Mouse (Mus musculus) spleen, postnatal 4 days (tissue): Measurements from ENCODE around the gene Tmem223.

Experiments used
- DNase-seq, 2 experiments: peaks; one replicate each; pipeline ENCODE4 v3.0.0; 2022; ENCODE audit warnings: low spot score in 2 of 2

Tmem223 gene

DNA sequence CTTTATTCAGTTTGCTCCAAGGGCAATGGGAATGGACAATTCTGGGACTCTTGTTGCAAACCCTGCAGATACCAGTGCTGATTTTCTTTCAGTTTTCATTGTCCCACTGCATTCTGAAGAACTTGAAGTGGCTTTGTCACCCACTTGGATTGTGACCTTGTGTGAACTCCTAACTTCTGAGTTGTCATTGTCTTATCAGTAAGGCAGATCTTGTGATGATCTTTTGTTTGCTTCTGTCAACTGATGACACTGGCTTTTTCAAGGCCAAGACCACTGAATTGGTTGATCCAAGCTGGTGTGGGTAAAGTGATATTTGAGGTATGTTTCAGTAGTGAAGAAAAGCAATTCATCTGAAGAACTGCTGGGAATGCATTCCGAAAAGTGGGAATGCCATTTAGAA is 25.4 kb upstream of the Tmem223 start:
- no peak for DNase-seq

DNA sequence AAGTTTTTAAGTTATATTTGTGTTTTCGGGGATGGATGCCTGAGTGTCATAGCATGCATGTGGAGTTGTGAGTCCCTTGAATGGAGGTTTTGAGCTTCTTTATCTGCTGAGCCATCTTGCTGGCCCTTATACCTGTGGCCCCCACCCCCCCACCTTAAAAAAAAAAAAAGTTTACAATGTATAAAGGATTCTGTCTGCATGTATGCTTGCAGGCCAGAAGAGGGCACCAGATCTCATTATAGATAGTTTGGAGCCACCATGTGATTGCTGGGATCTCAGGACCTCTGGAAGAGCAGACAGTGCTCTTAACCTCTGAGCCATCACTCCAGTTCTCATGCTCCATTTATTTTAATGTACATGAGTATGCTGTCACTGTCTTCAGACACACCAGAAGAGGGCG is 23.4 kb upstream of the Tmem223 start:
- no peak for DNase-seq

DNA sequence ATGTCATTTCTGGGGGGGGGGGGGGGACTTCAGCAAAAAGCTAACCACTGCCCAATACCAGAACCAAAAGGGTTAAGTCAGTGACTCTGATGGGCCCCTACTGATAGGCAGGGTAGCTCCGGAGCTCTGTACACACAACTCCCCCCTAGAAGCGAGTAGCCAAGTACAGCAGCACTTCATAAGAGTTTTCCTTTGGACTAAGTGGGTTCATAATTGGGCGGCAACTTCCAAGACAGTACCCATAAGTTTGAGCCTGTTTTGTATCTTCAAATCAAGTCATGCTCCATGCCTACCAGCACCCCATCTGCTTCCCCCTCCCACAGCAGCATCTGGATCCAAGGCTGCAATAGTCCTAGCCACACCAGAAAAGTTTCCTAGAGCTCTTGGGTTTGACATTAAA is 15.1 kb upstream of the Tmem223 start:
- no peak for DNase-seq

DNA sequence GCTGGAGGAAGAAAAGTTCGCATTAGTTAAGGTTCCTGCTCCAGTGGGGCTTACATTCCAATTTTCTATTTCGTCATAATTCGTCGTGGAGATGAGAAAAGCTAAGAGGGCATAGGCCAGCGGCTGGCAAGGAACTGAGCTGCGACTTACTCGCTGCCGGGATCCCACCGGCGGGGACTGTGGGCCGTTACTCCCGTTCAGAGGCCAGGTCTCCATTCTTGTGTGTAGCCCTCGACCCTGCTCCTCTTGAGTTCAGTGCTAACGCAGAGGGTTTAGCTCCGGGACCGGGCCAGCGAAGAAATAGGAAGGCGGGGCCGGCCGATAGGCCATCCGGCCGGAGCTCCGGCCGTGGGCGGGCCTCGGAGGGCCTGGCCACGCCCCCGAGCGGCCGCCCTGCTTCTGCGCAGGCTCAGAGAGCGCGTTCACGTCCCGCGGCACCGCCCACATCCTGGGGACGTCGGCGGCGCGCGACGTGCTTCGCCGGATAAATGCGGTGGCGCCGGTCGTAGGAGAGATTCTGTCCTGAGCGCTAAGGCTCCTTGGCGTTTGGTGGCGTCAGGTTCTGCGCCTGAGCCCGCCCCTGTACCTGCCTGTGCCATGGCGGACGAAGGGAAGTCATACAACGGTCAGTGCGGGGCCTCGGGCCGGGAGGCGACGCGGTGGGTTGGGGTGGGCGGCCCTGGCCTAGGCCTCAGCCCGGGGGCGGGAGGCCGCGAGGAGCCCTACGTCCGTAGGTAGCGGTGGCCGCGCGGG is 14.0 kb upstream of the Tmem223 start, which contains the start of gene Nxf1:
Gene Nxf1 (plus strand): TSS at position 439 of the 753 bp plus-strand sequence.
- DNase-seq = peak; percentile 95 to 98

DNA sequence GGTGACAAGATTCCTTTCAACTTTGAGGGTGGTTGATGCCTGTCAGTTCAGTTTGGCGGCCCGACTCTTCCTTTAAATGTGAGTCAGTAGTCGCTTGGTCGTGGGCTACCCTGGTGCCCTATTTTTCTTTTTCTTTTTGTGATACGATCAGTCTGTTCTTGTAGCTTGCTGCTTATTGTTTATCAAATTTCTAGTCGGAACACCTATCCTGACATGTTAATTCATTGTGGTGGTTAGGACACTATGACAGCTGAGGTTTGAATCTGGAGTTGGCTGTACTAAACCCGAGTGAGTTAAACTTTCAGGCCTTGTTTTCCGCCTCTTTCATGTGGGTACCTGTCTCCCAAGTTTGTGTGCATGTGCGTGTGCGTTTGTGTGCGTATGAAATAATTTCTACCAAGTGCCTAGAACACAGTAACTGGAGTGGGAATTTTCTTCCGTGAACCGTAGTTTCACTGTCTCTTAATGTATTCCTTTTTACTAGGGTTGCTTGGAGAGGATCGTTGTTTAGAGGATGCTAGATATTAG is 13.3 kb upstream of the Tmem223 start:
- DNase-seq = no peak

DNA sequence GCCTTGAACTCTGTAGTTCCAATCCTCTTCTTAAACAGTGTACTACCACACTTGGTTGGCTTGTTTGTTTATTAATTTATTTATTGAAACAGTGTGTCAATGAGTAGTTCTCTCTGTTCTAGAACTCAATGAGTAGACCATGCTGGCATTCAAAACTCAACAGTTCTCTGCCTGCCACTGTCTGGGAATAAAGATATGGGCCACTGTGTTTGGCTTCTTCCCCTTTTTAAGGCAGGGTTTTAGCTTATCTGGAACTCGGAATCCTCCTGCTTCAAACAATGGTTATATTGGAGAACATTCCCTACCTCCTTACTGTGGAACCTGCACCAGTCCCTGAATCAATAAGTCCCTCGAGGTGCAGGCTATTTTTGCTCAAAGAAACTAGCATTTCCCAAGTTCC is 11.9 kb upstream of the Tmem223 start:
- DNase-seq = no peak

DNA sequence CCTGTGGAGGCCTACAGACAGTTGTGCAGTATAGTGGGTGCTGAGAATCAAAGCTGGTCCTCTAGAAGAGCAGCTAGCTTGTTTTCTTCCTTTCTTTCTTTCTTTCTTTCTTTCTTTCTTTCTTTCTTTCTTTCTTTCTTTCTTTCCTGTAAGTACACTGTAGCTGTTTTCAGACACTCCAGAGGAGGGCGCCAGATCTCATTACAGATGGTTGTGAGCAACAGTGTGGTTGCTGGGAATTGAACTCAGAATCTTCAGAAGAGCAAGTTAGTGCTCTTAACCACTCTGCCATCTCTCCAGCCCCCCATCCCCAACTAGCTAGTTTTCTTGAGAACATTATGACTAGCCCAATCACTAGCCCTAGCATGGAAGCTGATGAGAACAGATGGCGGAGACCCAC is 10.0 kb upstream of the Tmem223 start:
- no peak for DNase-seq

DNA sequence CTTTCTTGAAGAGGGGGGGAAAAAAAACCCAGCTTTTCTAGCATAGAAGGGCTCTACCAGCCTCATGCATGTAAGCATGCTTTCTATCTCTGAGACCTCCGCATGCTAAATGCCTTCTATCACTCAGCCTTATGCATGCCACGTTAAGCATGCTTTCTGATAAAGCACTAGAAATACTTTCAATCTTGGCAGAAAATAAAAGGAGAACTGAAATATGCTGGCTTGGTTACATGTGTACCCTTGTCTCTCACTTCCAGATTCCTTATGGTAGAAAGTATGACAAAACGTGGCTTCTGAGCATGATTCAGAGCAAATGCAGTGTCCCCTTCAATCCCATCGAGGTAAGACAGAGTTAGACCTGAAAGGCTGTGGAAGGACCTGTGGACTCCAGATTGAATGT is 7.5 kb upstream of the Tmem223 start:
- DNase-seq = no peak

DNA sequence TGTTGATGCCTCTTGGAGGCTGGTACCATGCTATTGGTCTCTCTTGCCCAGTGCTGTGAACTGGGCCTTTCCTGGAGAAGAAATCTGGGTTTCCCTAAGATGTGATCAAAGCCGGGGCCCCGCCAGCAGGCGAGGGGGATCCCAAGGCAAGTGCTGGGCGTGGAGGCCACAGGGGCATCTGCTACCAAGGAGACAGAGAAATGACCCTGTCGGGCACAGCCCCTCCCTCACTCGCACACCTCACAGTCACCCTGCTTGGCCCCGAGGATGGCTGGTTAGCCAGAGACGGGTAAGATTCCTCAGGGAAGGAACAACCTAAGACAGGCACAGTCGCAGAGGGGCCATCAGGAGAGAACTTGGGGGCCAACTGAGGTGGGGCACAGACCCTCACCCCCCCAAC is 5.2 kb upstream of the Tmem223 start:
- DNase-seq = peak in 1 of 2 experiments; percentile 59

DNA sequence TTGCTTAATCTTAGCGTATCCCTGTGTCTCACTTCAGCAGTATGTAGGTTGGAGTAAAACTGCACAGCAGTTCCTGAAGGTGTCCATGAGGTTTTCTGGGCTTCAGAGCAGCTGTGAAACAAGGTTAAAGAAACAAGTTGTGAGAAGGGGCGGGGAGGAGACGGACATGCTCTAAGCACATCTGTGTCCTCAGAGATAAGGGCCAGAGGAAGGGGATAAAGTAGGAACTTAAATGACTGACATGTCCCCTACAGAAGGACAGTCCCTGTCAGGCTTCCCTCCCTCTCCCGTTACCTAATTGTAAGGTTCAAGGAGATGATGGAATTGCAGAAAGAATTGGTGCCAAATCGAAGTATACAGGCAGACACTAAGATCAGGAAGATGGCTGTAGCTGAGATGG is 2.2 kb downstream of the Tmem223 start:
- DNase-seq = no peak

DNA sequence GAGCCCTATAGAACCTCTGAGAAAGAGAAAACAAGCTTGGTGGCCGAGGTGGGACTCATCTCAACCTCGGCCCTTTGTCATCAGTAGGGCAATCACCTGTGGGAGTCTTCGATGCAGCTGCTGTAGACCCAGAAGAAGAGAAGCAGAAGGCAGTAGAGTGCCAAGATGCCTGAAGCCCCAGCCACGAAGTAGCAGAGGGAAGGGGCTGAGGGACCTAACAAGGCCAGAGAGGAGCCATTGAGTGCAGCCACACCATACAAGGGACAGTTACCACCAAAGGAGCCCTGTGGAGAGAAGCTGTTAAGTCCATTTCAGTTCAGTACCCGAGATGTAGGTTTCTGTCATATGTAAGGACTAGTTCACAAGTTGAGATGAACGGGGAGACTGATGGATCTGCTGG is 2.6 kb downstream of the Tmem223 start:
- DNase-seq = no peak

DNA sequence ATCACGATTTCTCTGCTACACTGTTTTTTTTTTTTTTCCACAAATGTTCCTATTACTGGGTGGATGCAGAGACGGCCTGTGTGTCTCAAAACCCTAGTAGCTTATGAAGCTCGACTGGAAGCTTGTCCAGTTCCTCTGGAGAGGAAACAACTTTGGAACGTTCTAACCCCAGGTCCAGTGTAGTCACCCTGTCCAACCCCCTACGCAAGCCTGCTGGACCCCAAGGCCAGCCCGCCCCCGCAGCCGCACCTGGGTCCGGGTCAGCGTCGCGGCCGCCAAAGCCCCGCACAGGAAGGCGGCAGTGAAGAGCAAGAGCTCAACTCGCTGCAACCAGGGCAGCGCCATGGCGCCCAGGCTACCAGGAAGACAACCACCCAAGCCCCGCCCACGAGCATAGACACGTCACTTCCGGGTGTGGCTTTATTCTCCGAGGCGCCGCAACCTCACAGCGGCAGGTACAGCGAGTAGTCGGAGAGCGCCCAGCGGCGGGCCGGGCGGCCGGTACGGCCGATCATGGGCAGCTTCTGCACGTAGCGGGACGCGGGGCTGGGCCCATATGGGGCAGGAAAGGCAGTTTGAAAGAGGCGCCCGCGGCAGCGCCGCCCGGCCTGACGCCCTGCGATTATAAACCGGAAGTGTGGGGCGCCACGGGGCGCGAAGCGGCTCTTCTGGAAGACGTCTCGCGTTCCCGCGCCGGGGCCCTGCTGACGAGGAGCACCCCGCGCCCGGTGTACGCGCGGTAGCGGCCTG is 3.5 kb downstream of the Tmem223 start, which contains the start of gene Tmem179b:
Gene Tmem179b (minus strand): TSS at position 382 of the 750 bp plus-strand sequence.
- peak; percentile 97 to 99 for DNase-seq

DNA sequence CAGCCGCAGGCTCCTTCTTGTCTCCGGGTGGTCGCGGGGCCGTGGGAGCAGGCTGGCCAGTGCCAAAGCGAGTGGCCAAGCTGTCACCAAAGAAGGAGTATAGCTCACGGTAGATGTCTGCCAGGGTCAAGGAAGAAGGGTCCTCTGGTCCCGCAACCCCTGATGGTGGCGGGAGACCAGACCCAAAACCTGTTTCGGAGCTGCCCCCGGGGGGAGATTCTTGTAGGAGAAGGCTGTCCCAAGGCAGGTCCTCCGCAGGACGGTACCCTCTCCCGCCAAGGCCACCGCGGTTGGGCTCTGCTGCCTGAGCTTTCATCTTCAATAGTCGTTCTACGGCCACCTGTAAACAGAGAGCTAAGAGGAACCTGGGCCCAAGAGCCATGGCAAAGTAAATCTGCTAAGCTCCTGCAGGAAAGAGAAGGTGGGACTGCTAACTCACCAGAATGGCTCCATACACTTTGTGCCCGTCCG is 4.2 kb downstream of the Tmem223 start:
- DNase-seq = peak in 1 of 2 experiments; percentile 37

DNA sequence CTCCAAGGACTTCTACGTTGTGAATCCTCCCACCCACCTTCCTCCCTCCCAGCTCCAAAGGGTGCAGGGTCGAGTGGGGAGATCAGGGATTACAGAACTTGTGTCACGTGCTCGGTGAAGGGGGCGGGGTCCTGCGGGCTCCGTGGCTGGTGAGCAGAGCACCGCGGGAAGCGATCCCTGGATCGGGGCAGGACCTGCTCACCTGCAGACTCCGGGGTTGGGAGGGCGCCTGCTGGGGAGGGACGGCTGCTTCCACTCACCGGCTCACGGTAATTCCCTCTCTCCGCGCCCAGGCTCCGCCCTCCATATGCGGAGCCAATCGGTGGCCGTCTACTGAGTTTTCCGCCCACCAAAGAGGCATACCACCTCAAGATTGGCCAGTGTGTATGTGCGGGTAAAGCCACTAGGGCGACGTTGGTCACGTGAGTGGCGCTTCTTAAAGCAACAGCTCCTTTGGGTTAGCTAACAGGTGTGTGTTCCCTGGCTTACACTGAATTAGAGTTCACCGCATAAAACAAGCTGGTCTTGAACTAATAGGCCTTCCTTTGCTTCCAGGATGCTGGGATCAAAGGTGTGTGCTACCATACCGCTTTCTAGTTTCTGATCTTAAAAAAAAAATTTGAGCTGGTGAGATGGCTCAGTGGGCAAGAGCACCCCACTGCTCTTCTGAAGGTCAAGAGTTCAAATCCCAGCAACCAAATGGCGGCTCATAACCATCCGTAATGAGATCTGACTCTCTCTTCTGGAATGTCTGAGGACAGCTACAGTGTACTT is 15.4 kb downstream of the Tmem223 start, which contains the start of gene Taf6l:
Gene Taf6l (minus strand): TSS at position 410 of the 774 bp plus-strand sequence.
- DNase-seq = peak; percentile 91 to 93

DNA sequence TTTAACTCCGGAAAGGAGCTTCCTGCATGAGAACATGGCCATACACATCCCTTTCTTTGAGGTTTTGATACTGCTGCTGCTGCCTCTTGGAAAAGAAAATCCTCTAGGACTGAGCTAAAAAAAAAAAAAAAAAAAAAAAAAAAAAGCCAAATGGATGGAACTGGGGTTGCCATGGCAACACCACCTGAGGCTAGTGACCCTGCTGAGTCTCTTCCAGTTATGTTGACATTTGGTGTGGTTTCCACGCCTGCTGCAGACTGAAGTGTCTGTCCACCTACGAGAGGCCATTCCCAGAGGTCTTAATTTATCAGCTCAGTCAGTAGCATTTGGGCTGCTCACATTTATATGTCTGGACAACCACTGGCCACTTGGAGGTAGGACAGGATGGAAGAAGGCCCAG is 17.7 kb downstream of the Tmem223 start:
- no peak for DNase-seq

DNA sequence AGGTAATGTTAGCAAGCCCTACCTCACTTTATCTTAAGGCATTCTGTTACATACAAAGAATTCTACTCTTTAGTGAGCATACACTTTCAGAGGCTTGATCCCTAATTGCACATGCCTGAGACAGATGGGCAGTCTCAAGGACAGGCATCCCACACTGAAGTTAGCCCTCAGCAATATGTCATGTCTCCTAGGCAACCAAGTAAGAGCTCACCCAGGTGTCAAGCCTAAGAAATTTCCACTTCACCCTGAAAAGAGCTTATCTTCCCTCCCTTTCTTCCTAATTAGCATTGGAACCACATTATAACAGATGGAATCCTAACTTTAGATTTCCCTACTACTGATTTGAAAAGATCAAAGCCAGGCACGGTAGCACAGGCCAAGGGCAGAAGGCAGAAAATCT is 18.4 kb downstream of the Tmem223 start:
- no peak for DNase-seq

DNA sequence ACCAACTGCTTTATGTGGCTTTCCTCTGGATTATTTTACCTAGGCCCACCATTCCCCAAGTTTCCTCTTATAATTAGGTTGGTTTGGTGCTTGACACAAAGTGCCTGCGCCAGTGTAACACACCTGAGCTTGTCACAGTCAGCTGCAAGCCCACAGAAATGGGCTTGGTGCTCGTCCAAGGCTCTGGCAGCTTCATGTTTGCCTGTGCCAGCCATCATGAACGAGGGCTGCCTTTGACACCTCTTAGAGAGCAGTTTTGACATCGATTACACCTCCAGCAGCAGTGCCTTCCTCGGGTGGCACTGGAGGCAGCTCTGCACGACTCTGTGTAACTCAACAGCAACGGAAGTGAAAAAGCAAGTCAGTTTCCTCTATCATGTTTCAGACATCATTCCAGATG is 19.4 kb downstream of the Tmem223 start:
- no peak for DNase-seq

DNA sequence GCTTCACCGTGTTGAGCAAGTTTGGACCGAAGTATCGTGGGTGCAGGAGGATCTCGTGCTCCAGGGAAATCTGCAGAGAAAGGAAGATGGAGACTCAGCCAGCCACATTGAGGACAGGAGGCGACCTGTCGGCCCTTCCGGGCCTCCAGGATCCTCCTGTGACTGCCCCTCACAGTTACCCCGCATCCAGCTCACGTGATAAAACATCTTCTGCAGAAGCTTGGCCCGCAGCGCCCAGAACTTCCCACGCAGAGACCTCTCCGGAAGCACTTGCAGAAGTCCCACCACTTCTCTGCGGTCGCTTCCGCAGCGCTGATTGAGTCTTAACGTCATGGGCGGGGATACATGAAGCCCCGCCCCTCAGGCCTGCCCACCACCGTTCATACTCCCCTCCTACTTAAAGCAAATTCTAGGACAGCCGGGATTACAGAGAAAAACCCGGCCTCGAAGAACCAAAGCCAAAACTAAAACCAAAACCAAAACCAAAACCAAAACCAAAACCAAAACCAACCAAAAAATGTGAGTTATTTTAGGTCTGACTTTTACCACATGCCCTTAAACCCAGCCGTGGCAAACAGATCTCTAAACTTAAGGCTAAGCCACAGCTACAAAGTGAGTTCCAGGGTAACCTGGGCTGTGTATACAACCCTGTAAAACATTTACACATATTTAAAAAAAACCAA is 27.6 kb downstream of the Tmem223 start, which contains the start of gene Polr2g:
Gene Polr2g (minus strand): TSS at position 314 of the 683 bp plus-strand sequence.
- peak; percentile 86 to 92 for DNase-seq

DNA sequence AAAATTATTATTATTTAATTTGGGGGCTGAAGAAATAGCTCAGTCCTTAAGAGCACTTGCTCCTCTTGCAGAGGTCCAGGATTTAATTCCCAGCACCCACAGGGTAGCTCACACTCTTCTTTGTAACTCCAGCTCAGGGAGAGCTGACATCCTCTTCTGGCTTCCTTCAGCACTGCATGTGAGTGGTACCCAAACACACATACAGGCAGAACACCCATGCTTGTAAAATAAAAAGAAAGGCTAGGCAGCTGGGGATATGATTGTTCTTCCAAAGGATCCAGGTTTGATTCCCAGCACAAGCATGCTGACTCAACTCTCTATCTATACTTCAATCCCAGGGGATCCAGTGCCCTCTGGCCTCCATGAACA is 28.1 kb downstream of the Tmem223 start:
- no peak for DNase-seq

DNA sequence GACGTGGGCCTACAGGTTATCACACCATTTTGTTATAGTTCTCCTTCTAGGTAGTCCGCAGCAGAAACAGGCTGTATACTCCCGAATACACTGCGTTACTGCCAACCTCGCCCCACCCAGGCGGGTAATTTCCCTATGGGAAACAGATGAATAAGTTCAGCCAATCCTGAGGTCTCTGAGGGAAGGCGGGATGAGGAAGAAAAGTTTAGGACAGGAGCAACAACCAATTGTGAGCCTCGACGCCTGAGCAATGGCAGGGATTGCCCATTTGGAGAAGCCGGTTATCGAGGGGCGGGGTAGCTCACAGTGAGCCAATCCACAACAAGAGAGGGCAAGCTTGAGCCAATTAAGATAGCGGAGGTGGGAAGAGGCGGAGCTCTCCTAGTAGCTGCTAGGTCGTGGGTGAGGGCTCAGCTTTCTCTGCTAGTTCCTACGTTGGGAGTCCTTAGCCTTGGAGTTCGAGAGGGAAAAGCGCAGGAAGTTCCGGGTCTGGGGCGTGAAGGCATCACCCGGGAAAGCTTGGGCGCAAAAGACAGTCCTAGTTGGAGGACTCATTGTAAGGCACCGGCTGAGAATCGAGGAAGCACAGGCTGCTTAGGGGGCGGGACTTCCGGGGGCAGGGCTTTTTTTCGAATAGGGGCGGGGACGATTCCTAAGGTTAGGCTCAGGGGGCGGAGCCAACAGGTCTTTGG is 31.5 kb downstream of the Tmem223 start, which contains the start of gene Zbtb3:
Gene Zbtb3 (plus strand): TSS at position 426 of the 692 bp plus-strand sequence.
- DNase-seq = peak; percentile 91 to 92
